Mouse (Mus musculus) myocyte (in vitro differentiated cells): ENCODE measurements around the gene Gm20489.

ENCODE experiments used
- MAX ChIP-seq: IDR thresholded peaks from one replicate; pipeline ENCODE4 v1.6.1; 2011; ENCODE audit warnings: low read depth, mild to moderate bottlenecking, control low read depth
- POLR2A ChIP-seq: IDR thresholded peaks from one replicate; pipeline ENCODE4 v1.6.1; 2011; ENCODE audit warnings: low read depth, mild to moderate bottlenecking, control low read depth, moderate library complexity; ENCODE audit not compliant: insufficient read length
- USF1 ChIP-seq: IDR thresholded peaks from one replicate; pipeline ENCODE4 v1.6.1; 2011; ENCODE audit warnings: low read depth, mild to moderate bottlenecking, control low read depth, moderate library complexity

DNA sequence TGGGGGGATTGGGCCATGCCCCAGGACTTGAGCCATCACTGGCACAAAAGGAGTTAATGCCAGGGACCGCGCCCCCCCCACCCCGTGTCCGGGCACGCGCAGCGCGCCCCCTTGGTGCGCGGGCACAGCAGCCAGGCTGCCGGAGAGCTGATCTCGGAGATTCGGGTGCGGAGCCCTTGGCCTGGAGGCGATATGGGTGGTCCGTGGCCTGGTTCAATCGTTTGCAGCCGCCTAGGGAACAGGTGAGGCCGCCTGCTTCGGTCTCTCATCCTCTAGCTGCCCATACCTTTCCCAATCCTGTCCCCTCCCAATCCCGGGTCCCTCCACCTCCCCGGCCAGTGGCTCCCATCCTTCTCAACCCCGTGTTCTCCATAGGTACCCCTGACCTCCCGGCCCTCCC lies 30.2 kb upstream of the Gm20489 start, which contains the start of gene Nlgn3:
- TF ChIP-seq POLR2A (no peak), MAX (no peak), USF1 (no peak)
